31 mouse cellular contexts compared by ENCODE assay signal in the genomic region with DNA sequence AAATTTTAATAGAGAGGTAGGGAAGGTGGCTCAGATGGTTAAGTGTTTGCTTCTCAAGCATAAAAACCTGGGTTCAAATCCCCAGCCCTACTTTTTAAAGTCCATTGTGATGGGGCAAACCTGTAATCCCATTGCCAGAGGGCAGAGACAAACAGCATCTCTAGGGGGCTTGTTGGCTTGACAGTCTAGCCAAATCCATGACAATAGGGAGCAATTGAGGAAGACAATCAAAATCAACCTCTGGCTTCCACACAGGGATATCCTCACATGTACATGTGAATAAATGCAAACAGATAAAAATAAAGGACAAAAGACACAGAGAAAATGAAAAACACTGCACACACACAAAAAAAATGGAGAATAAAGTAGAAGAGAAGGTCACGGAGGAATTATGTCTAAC. TPM values are rescaled to one million over a fixed set of nuclear protein-coding genes. Genes with fewer than 3 reads are reported as not detected.
"Had no signal": no experiment of that assay in that cellular context is flagged by ENCODE, and none has a peak within 500 bp of the region (broad histone marks: within the 10 kb centered on the region; RNA-seq: fewer than 3 reads in every experiment).

No protein-coding gene starts in this region.

- DNase-seq: left cerebral cortex, postnatal 4 days; liver; liver, embryonic 13.5 days; liver, postnatal 0 days; lung, adult 18-20 months; lung, adult 2 months; lung, embryonic 14.5 days; lung, postnatal 10 days; lung, postnatal 14 days; lung, postnatal 36 days; lung, postnatal 4 days; midbrain, embryonic 14.5 days had no signal

- H3K4me1 ChIP-seq: limb, embryonic 12.5 days; limb, embryonic 13.5 days; limb, embryonic 15.5 days; liver, embryonic 12.5 days; liver, embryonic 13.5 days; liver, embryonic 15.5 days; lung, embryonic 15.5 days; megakaryocyte, embryonic 14.5 days; midbrain, embryonic 12.5 days; midbrain, embryonic 13.5 days; midbrain, embryonic 15.5 days; neural tube, embryonic 12.5 days; neural tube, embryonic 13.5 days had no signal

- H3K27ac ChIP-seq: limb, embryonic 10.5 days; limb, embryonic 12.5 days; limb, embryonic 13.5 days; limb, embryonic 15.5 days; liver, embryonic 12.5 days; liver, embryonic 13.5 days; liver, embryonic 14.5 days; liver, embryonic 15.5 days; lung, embryonic 15.5 days; macrophage; midbrain, embryonic 12.5 days; midbrain, embryonic 13.5 days; midbrain, embryonic 15.5 days; neural tube, embryonic 12.5 days; neural tube, embryonic 13.5 days had no signal

- H3K27me3 ChIP-seq: limb, embryonic 12.5 days; limb, embryonic 13.5 days; limb, embryonic 15.5 days; liver, embryonic 12.5 days; liver, embryonic 13.5 days; liver, embryonic 15.5 days; lung, embryonic 15.5 days; megakaryocyte, embryonic 14.5 days; midbrain, embryonic 12.5 days; midbrain, embryonic 13.5 days; midbrain, embryonic 15.5 days; neural tube, embryonic 12.5 days; neural tube, embryonic 13.5 days had no signal

- H3K9ac ChIP-seq: limb, embryonic 12.5 days; limb, embryonic 13.5 days; limb, embryonic 15.5 days; liver, embryonic 12.5 days; liver, embryonic 13.5 days; liver, embryonic 14.5 days; liver, embryonic 15.5 days; liver, postnatal 0 days; lung, embryonic 14.5 days; lung, embryonic 15.5 days; midbrain, embryonic 12.5 days; midbrain, embryonic 13.5 days; midbrain, embryonic 15.5 days; neural tube, embryonic 12.5 days; neural tube, embryonic 13.5 days had no signal

- H3K4me3 ChIP-seq: limb, embryonic 10.5 days; limb, embryonic 12.5 days; limb, embryonic 13.5 days; limb, embryonic 15.5 days; liver, embryonic 12.5 days; liver, embryonic 13.5 days; liver, embryonic 15.5 days; lung, embryonic 15.5 days; megakaryocyte, embryonic 14.5 days; midbrain, embryonic 12.5 days; midbrain, embryonic 13.5 days; midbrain, embryonic 15.5 days; myocyte; neural tube, embryonic 12.5 days; neural tube, embryonic 13.5 days had no signal

- H3K36me3 ChIP-seq: limb, embryonic 10.5 days; limb, embryonic 12.5 days; limb, embryonic 13.5 days; limb, embryonic 15.5 days; liver, embryonic 12.5 days; liver, embryonic 13.5 days; liver, embryonic 15.5 days; lung, embryonic 15.5 days; midbrain, embryonic 12.5 days; midbrain, embryonic 13.5 days; midbrain, embryonic 15.5 days; neural tube, embryonic 12.5 days; neural tube, embryonic 13.5 days had no signal

- H3K9me3 ChIP-seq: limb, embryonic 10.5 days; limb, embryonic 12.5 days; limb, embryonic 13.5 days; limb, embryonic 15.5 days; liver, embryonic 12.5 days; liver, embryonic 13.5 days; liver, embryonic 15.5 days; lung, embryonic 15.5 days; megakaryocyte, embryonic 14.5 days; midbrain, embryonic 12.5 days; midbrain, embryonic 13.5 days; midbrain, embryonic 15.5 days; neural tube, embryonic 12.5 days; neural tube, embryonic 13.5 days had no signal

RNA-seq across cellular contexts. Expression of gene Rspo3, which starts 59.3 kb away (rescaled TPM):
- total RNA-seq: megakaryocyte progenitor cell, adult 5-6 weeks; megakaryocyte-erythroid progenitor cell, adult 5-6 weeks; monocyte, adult 5-6 weeks had no signal
- polyA plus RNA-seq: macrophage had no signal
